Mouse (Mus musculus) hindbrain, embryonic 15.5 days (tissue): ENCODE results near the gene Hpd. TPM values are rescaled to one million over a fixed set of nuclear protein-coding genes. Genes with fewer than 3 reads are reported as not detected.
A peak's percentile ranks its signal among the peaks of the same experiment; 100 is the strongest.

ENCODE experiments used
- ATAC-seq: fragments of 200-750 bp; cut with Nextera tagmentation; 2 replicates; pipeline ENCODE4 v1.8.0; 2017; ENCODE audit warnings: low read depth, moderate number of reproducible peaks, moderate TSS enrichment; ENCODE audit not compliant: low FRiP score
- H3K27ac ChIP-seq: fragments of 300-500 bp; sonication (generic); replicated peaks from 2 replicates; pipeline ENCODE4 v1.5.1; 2015; ENCODE audit warnings: mild to moderate bottlenecking, inconsistent platforms
- H3K27me3 ChIP-seq: fragments of 300-500 bp; sonication (generic); 2 replicates; pipeline ENCODE4 v1.6.1; 2015; ENCODE audit warnings: control low read depth, inconsistent platforms
- H3K36me3 ChIP-seq: fragments of 300-500 bp; sonication (generic); 2 replicates; pipeline ENCODE4 v1.6.1; 2015; ENCODE audit warnings: control low read depth, inconsistent platforms
- H3K4me1 ChIP-seq: fragments of 300-500 bp; sonication (generic); replicated peaks from 2 replicates; pipeline ENCODE4 v1.6.1; 2015; ENCODE audit warnings: control low read depth, inconsistent platforms
- H3K4me2 ChIP-seq: fragments of 300-500 bp; sonication (generic); 2 replicates; pipeline ENCODE4 v1.6.1; 2015; ENCODE audit warnings: moderate library complexity, mild to moderate bottlenecking, inconsistent platforms
- H3K4me3 ChIP-seq: fragments of 300-500 bp; sonication (generic); 2 replicates; pipeline ENCODE4 v1.5.1; 2015; ENCODE audit warnings: mild to moderate bottlenecking, inconsistent platforms
- H3K9ac ChIP-seq: fragments of 300-500 bp; sonication (generic); 2 replicates; pipeline ENCODE4 v1.6.1; 2015; ENCODE audit warnings: inconsistent platforms
- H3K9me3 ChIP-seq: fragments of 300-500 bp; sonication (generic); 2 replicates; pipeline ENCODE4 v1.6.1; 2016; ENCODE audit warnings: control low read depth, inconsistent platforms
- WGBS: fragments of 180-500 bp; shearing (Covaris S2); methylation state at CpG from one replicate; pipeline ENCODE4 v1.1.7; 2015; 5-methylcytosine and 5-hydroxymethylcytosine counted together
- polyA plus RNA-seq: library from polyadenylated mRNA; unstranded; fragments of >200 nt; fragmentation: Nextera tagmentation; extraction: Ambion mirVana; gene quantifications from 2 replicates; pipeline ENCODE4 v1.2.1, GENCODE M21; 2015

Hpd gene
- polyA plus RNA-seq, 1 experiment from 2014 or later, result not detected

DNA sequence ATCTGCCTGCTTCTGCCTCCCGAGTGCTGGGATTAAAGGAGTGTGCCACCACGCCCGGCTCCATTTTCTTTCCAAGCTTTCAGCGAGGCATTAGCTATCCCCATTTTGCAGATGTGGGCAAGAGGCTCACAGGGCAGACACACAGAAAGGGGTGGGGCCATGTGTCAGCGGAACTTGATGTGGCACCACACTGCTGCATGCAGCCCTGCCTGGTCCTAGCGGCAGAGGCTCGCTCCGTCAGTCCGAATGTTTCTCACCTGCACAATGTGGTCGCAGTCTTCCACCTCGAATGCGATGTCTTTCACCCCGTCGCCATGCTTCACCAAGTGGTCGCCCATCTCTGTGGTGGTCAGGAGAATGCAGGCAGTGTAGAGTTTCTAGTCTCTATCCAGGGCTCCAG is 2.1 kb downstream of the Hpd start:
- Histone ChIP-seq H3K27me3 (no peaks in the 10 kb centered on the region), H3K27ac (no peak overlapping the region), H3K9ac (no peak overlapping the region), H3K9me3 (no peaks in the 10 kb centered on the region), H3K4me1 (no peaks in the 10 kb centered on the region), H3K36me3 (no peaks in the 10 kb centered on the region), H3K4me3 (no peak overlapping the region), H3K4me2 (no peak overlapping the region)
- ATAC-seq, result no peak
- 91% methylated on average over 15 of the region's 15 CpGs for WGBS

DNA sequence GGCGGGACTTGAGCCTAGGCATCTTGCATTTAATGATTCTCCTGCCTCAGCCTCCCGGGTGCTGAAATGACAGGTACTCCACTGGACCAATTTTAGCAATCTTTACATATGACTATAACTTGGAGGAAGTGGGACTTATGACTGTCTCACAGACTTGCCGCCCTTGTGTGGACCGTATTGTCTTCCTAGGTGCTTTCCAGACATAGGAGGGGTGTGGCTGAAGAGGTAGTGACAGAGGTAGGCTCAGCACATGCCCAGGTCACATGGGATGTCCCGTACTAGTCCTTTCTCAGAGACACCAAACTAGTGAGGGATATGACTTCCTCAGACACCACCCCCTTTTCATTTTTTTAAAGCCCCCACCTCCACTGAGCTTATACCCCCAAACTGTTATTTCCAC is 3.7 kb downstream of the Hpd start:
- 93% methylated on average over 5 of the region's 5 CpGs for WGBS

DNA sequence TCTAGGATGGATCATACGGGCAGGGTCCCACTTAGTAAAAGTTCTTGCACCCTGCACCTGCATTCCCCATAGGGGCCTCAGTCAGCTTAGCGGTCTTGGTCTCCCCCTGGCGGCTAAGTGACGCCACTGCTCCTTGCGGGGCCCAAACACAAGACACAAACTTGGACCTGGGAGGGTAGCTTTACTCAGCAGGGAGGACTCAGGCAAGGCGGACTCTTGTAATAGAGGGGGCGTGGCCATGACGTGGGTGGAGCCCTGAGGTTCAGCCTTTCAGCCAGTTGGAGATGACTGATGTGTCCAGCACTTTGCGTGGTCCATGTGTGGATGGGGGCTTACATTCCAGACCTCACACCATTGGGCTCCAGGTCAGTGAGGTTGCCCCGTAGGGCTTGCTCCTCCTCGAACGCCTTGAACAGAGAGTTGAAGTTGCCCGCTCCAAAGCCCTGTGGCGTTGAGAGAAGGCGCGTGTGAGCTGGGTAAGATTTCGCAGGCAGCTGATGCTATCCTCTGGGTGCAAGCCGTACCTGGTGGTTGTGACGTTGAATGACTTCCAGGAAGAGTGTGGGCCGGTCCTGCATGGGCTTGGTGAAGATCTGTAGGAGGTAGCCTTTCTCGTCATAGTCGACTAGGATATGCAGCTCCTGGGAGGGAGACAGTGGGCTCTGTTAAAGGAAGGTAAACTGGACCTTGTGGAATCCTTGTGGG is 10.7 kb downstream of the Hpd start:
- Histone ChIP-seq H3K9ac (no peak overlapping the region), H3K4me2 (peak overlapping the region; percentile 48), H3K36me3 (peaks cover 2% of the 10 kb centered on the region; the same call in 1 of the 2 replicates), H3K27me3 (no peaks in the 10 kb centered on the region), H3K4me3 (0 out of 2 replicates have a peak overlapping the region, but pooled peaks have one; percentile 10), H3K27ac (no peak overlapping the region), H3K9me3 (no peaks in the 10 kb centered on the region), H3K4me1 (peaks cover 14% of the 10 kb centered on the region)
- WGBS, result 10% methylated on average over 22 of the region's 22 CpGs
- ATAC-seq, result peak; percentile 64

More for the DNA sequence above, 3.7 kb downstream of the Hpd start:
- H3K4me3 ChIP-seq, result no peak overlapping the region
- no peak overlapping the region for H3K9ac ChIP-seq
- ATAC-seq, result no peak
- H3K4me2 ChIP-seq, result no peak overlapping the region
- H3K4me1 ChIP-seq, result no peaks in the 10 kb centered on the region
- no peak overlapping the region for H3K27ac ChIP-seq
- H3K36me3 ChIP-seq, result no peaks in the 10 kb centered on the region
- no peaks in the 10 kb centered on the region for H3K27me3 ChIP-seq
- no peaks in the 10 kb centered on the region for H3K9me3 ChIP-seq

- Histone ChIP-seq H3K9me3 (no peaks in the 10 kb centered on the region), H3K9ac (no peak overlapping the region), H3K4me2 (no peak overlapping the region), H3K4me3 (no peak overlapping the region), H3K4me1 (peaks cover 14% of the 10 kb centered on the region), H3K27ac (no peak overlapping the region), H3K36me3 (peaks cover 15% of the 10 kb centered on the region), H3K27me3 (no peaks in the 10 kb centered on the region)
- no peak for ATAC-seq
- 73% methylated on average over 9 of the region's 9 CpGs for WGBS
Observed at GRCm38 (mm10) chr5:123170365-123170764, 12.2 kb downstream of the Hpd start.

GRCm38 (mm10) chr5:123169284-123169683 is 13.2 kb downstream of the Hpd start, which contains the start of gene Psmd9:
Psmd9 (plus strand) TSS chr5:123169413.
- no peak for ATAC-seq
- Histone ChIP-seq H3K4me1 (peaks cover 14% of the 10 kb centered on the region), H3K36me3 (peaks cover 20% of the 10 kb centered on the region), H3K4me2 (no peak within 1 kb of the TSS), H3K27me3 (no peaks in the 10 kb centered on the region), H3K4me3 (no peak within 1 kb of the TSS), H3K27ac (no peak within 1 kb of the TSS), H3K9ac (no peak within 1 kb of the TSS), H3K9me3 (no peaks in the 10 kb centered on the region)
- 86% methylated on average over 5 of the region's 5 CpGs for WGBS

DNA sequence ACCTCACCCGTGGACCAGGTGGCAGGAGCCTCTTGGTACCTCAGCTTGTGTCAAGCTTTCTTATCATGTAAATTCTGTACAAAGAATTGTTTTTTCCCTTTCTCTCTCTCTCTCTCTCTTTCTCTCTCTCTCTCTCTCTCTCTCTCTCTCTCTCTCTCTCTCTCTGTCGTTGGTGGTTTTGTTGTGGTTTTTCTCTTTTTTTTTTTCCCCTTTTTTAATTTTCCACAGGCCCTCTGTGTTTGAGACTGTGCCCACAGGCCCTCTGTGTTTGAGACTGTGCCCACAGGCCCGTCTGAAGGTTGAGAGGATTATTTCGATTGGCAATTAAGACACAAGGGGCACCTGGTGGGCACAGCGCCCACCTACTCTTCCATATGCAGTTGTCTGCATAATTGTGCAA is 14.9 kb downstream of the Hpd start:
- no peaks in the 10 kb centered on the region for H3K27me3 ChIP-seq
- peaks cover 14% of the 10 kb centered on the region for H3K4me1 ChIP-seq
- ATAC-seq, result no peak
- H3K27ac ChIP-seq, result no peak overlapping the region
- H3K4me2 ChIP-seq, result no peak overlapping the region
- no peaks in the 10 kb centered on the region for H3K9me3 ChIP-seq
- WGBS, result 74% methylated on average over 5 of the region's 5 CpGs
- peaks cover 37% of the 10 kb centered on the region for H3K36me3 ChIP-seq
- H3K9ac ChIP-seq, result no peak overlapping the region
- no peak overlapping the region for H3K4me3 ChIP-seq

GRCm38 (mm10) chr5:123166437-123166836 is 16.1 kb downstream of the Hpd start:
- Histone ChIP-seq H3K4me1 (peaks cover 6% of the 10 kb centered on the region), H3K27ac (no peak overlapping the region), H3K9ac (no peak overlapping the region), H3K36me3 (peaks cover 46% of the 10 kb centered on the region), H3K9me3 (no peaks in the 10 kb centered on the region), H3K4me2 (no peak overlapping the region), H3K4me3 (no peak overlapping the region), H3K27me3 (no peaks in the 10 kb centered on the region)
- no peak for ATAC-seq
- 92% methylated on average over 10 of the region's 10 CpGs for WGBS

DNA sequence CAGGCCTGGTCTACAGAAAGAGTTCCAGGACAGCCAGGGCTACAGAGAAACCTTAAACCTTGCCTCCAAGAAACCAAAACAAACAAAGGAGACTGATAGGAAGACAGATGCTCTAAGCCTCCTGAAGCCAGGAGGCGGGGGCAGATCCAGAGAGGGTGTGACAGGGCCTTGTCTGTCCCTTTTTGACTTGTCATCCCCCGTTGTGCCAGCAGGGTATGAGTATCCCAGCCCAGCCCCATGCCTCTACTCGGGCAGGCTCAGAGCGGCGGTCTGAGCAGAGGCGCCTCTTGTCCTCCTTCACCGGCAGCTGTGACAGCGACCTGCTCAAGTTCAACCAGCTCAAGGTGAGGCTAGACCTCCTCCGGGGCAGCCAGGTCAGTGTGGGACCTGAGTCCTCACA is 19.6 kb downstream of the Hpd start:
- WGBS, result 78% methylated on average over 9 of the region's 9 CpGs
- no peaks in the 10 kb centered on the region for H3K27me3 ChIP-seq
- no peak overlapping the region for H3K9ac ChIP-seq
- H3K4me2 ChIP-seq, result no peak overlapping the region
- H3K4me3 ChIP-seq, result no peak overlapping the region
- no peak overlapping the region for H3K27ac ChIP-seq
- H3K36me3 ChIP-seq, result peaks cover 79% of the 10 kb centered on the region
- no peak for ATAC-seq
- H3K9me3 ChIP-seq, result no peaks in the 10 kb centered on the region
- no peaks in the 10 kb centered on the region for H3K4me1 ChIP-seq

- 92% methylated on average over 14 of the region's 15 CpGs for WGBS
- H3K9ac ChIP-seq, result no peak overlapping the region
- no peak for ATAC-seq
- H3K27ac ChIP-seq, result no peak overlapping the region
- H3K27me3 ChIP-seq, result no peaks in the 10 kb centered on the region
- peaks cover 78% of the 10 kb centered on the region for H3K36me3 ChIP-seq
- no peaks in the 10 kb centered on the region for H3K4me1 ChIP-seq
- H3K4me3 ChIP-seq, result no peak overlapping the region
- H3K9me3 ChIP-seq, result no peaks in the 10 kb centered on the region
- no peak overlapping the region for H3K4me2 ChIP-seq
Observed at GRCm38 (mm10) chr5:123160341-123160740, 22.2 kb downstream of the Hpd start.

DNA sequence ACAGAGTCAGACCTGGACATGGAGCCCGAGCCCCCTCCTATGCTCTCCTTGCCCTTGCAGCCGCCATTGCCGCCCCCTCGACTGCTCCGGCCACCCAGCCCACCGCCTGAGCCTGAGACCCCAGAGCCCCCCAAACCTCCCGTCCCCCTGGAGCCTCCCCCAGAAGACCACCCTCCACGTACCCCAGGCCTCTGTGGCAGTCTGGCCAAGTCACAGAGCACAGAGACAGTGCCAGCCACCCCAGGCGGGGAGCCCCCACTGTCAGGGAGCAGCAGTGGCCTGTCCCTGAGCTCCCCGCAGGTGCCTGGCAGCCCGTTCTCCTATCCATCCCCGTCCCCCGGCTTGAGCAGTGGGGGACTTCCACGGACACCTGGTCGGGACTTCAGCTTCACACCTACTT is 22.7 kb downstream of the Hpd start:
- Histone ChIP-seq H3K4me1 (no peaks in the 10 kb centered on the region), H3K9ac (no peak overlapping the region), H3K4me3 (no peak overlapping the region), H3K27ac (no peak overlapping the region), H3K27me3 (no peaks in the 10 kb centered on the region), H3K4me2 (no peak overlapping the region), H3K36me3 (peaks cover 81% of the 10 kb centered on the region), H3K9me3 (no peaks in the 10 kb centered on the region)
- ATAC-seq, result no peak
- 95% methylated on average over 15 of the region's 15 CpGs for whole genome bisulfite sequencing

DNA sequence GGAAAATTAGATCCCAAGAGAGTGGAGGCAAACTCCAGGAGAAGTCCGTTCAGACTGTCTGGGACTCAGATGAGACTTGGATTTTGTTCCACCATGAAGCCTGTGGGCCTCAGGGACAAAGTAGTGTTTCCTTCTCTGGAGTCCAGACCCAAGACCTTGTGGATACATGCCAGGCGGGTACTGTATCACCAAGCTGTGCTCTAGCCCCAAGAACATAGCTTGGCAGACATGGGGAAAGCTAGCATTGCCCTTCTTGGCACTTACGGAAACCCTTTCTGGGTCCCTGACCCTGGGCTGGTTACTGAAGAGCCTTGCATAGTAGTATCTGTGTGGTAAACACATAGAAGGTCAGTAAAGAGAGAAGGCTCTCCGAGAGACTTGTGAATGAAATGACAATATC is 23.1 kb downstream of the Hpd start:
- no peaks in the 10 kb centered on the region for H3K4me1 ChIP-seq
- H3K27ac ChIP-seq, result no peak overlapping the region
- peaks cover 82% of the 10 kb centered on the region for H3K36me3 ChIP-seq
- no peak for ATAC-seq
- WGBS, result 96% methylated on average over 4 of the region's 4 CpGs
- no peaks in the 10 kb centered on the region for H3K9me3 ChIP-seq
- no peaks in the 10 kb centered on the region for H3K27me3 ChIP-seq
- H3K4me2 ChIP-seq, result no peak overlapping the region
- no peak overlapping the region for H3K4me3 ChIP-seq
- no peak overlapping the region for H3K9ac ChIP-seq

- no peaks in the 10 kb centered on the region for H3K27me3 ChIP-seq
- no peaks in the 10 kb centered on the region for H3K9me3 ChIP-seq
- 90% methylated on average over 4 of the region's 4 CpGs for WGBS
- H3K9ac ChIP-seq, result no peak overlapping the region
- no peak overlapping the region for H3K27ac ChIP-seq
- H3K36me3 ChIP-seq, result peaks cover 77% of the 10 kb centered on the region
- H3K4me1 ChIP-seq, result no peaks in the 10 kb centered on the region
- ATAC-seq, result no peak
- H3K4me3 ChIP-seq, result no peak overlapping the region
- H3K4me2 ChIP-seq, result no peak overlapping the region
Observed at GRCm38 (mm10) chr5:123157972-123158371, 24.6 kb downstream of the Hpd start.

GRCm38 (mm10) chr5:123156763-123157162 is 25.8 kb downstream of the Hpd start:
- Histone ChIP-seq H3K4me1 (no peaks in the 10 kb centered on the region), H3K4me3 (no peak overlapping the region), H3K9ac (no peak overlapping the region), H3K9me3 (no peaks in the 10 kb centered on the region), H3K27me3 (no peaks in the 10 kb centered on the region), H3K4me2 (no peak overlapping the region), H3K27ac (no peak overlapping the region), H3K36me3 (peaks cover 77% of the 10 kb centered on the region)
- 88% methylated on average over 12 of the region's 12 CpGs for WGBS
- no peak for ATAC-seq
